Mouse (Mus musculus): Measurements from ENCODE around the gene Focad. TPM values are rescaled to one million over a fixed set of nuclear protein-coding genes. Genes with fewer than 3 reads are reported as not detected.

Gene Focad
- polyA plus RNA-seq, 1 experiment from 2014 or later = 4.8 TPM

DNA sequence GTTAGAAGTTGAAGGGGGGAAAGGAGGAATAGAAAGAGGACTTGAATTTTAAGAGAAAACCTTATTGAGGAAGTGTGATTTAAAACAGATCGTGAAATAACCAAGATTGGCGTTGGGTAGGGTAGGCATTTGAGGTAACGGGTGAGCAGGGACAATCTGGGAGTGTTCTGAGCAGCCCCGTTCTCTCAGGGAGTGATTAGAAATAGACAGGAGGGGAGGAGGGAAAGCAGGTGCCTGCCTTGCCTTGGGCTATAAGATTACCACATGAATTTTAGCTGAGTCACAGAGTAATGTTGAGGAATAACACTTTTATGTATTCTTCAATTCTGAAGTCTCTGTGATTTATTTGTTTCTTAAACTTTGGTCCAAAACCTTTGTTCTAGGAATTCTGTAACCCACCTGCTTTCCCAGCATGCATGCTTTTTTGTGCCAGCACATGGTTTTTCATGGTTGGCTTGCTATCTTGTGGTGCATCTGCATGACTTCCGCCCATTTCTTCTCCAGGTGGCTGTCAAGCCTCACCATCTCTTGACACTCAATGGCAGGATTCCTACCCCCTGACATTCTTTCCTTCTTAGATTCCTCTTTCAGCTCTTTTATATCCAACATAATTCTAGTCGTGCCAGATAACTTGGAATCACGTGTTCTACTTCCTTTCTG is 176.1 kb downstream of the Focad start:
- no peak overlapping the region for H3K27ac ChIP-seq (ENCODE audit: low read depth, low read length)
- TF ChIP-seq CTCF (IDR thresholded peaks at IDR 0.05; ENCODE audit: low read depth) = no peak
- no peaks in the 10 kb centered on the region for H3K36me3 ChIP-seq (ENCODE audit: control insufficient read depth, insufficient read depth)
- no peaks in the 10 kb centered on the region for H3K9me3 ChIP-seq (ENCODE audit: control insufficient read depth)
- H3K27me3 ChIP-seq (replicated peaks; ENCODE audit: control insufficient read depth, insufficient read depth, low read length) = no peaks in the 10 kb centered on the region
- H3K9ac ChIP-seq (ENCODE audit: low read depth, low read length) = no peak overlapping the region
- WGBS = 86% methylated on average over 7 of the region's 7 CpGs
- no peak for ATAC-seq
- H3K4me2 ChIP-seq (replicated peaks; ENCODE audit: low read depth) = no peak overlapping the region
- no peak overlapping the region for H3K4me3 ChIP-seq (ENCODE audit: low read depth, low read length)
- no peaks in the 10 kb centered on the region for H3K4me1 ChIP-seq (replicated peaks; ENCODE audit: control insufficient read depth, insufficient read depth, low read length)

DNA sequence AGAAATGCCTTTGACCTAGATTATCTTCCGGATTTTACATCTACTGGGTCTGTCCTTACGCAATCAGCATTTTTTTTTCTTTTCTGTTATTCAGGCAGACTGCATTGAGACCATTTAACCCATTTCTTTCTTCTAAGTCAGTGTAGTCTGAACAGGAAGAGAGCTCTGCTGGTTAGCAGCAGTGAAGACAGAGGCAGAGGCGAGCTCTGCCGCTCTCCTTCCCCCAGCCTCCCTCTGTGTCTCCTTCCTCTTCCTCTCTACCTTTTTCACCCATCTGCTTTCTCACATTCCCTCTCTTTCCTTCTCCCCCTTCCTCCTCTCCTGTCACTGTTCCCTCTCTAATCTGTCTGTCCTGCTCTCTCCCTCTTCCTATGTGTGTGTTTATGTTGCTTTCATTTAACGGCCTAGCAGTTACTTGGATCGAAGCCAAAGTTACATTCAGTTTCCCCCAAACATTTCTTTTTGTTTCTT is 181.2 kb downstream of the Focad start:
- Histone ChIP-seq H3K27me3 (replicated peaks; ENCODE audit: control insufficient read depth, insufficient read depth, low read length) (no peaks in the 10 kb centered on the region), H3K4me1 (replicated peaks; ENCODE audit: control insufficient read depth, insufficient read depth, low read length) (no peaks in the 10 kb centered on the region), H3K27ac (ENCODE audit: low read depth, low read length) (0 out of 2 replicates have a peak overlapping the region, but pooled peaks have one; percentile 15), H3K9ac (ENCODE audit: low read depth, low read length) (no peak overlapping the region; the same call in 1 of the 2 replicates), H3K4me2 (replicated peaks; ENCODE audit: low read depth) (0 out of 2 replicates have a peak overlapping the region, but pooled peaks have one; percentile 24), H3K36me3 (ENCODE audit: control insufficient read depth, insufficient read depth) (no peaks in the 10 kb centered on the region), H3K4me3 (ENCODE audit: low read depth, low read length) (no peak overlapping the region), H3K9me3 (ENCODE audit: control insufficient read depth) (no peaks in the 10 kb centered on the region)
- ATAC-seq = no peak
- no peak for TF ChIP-seq CTCF (IDR thresholded peaks at IDR 0.05; ENCODE audit: low read depth)
- 38% methylated on average over 6 of the region's 6 CpGs for WGBS

DNA sequence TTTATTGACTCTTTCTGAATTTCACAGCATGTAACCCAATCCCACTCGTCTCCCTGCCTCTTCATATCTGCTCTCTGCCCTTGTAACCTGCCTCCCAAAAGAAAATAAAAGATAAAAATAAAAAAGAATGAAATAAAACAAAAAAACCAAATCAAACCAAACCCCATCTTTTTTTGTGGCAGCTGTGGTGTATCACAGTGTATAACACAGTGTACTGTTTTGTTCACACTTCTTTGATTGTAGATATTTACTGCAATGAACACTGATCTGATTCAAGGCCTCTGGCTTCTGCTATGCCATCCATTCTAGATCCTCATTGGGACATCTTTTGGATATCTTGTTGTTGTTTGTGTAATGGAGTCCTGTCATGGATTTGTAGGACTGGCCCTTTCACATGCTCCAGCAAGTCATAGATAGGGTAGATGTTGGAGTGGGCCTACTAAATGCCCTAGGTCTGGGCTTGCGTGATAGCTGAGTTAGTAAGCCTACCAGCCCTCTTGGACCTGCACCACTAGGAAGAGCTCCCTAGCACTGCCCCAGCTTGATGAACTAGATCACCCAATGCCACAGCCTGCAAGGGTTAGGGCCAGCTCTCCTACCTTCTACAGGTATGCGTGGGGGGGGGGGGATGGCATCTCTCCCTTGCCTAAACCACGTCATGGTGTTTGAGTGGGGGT is 181.8 kb downstream of the Focad start:
- H3K9me3 ChIP-seq (ENCODE audit: control insufficient read depth) = no peaks in the 10 kb centered on the region
- H3K4me1 ChIP-seq (replicated peaks; ENCODE audit: control insufficient read depth, insufficient read depth, low read length) = no peaks in the 10 kb centered on the region
- H3K27me3 ChIP-seq (replicated peaks; ENCODE audit: control insufficient read depth, insufficient read depth, low read length) = no peaks in the 10 kb centered on the region
- 75% methylated on average over 4 of the region's 4 CpGs for WGBS
- no peak overlapping the region for H3K4me3 ChIP-seq (ENCODE audit: low read depth, low read length)
- no peak for ATAC-seq
- no peak overlapping the region for H3K9ac ChIP-seq (ENCODE audit: low read depth, low read length)
- no peak for TF ChIP-seq CTCF (IDR thresholded peaks at IDR 0.05; ENCODE audit: low read depth)
- no peak overlapping the region for H3K4me2 ChIP-seq (replicated peaks; ENCODE audit: low read depth)
- 0 out of 2 replicates have a peak overlapping the region, but pooled peaks have one; percentile 15 for H3K27ac ChIP-seq (ENCODE audit: low read depth, low read length)
- no peaks in the 10 kb centered on the region for H3K36me3 ChIP-seq (ENCODE audit: control insufficient read depth, insufficient read depth)

GRCm38 (mm10) chr4:88278524-88278923 is 184.1 kb downstream of the Focad start:
- Histone ChIP-seq H3K9me3 (ENCODE audit: control insufficient read depth) (no peaks in the 10 kb centered on the region), H3K4me2 (replicated peaks; ENCODE audit: low read depth) (no peak overlapping the region), H3K36me3 (ENCODE audit: control insufficient read depth, insufficient read depth) (no peaks in the 10 kb centered on the region), H3K27ac (ENCODE audit: low read depth, low read length) (no peak overlapping the region), H3K27me3 (replicated peaks; ENCODE audit: control insufficient read depth, insufficient read depth, low read length) (no peaks in the 10 kb centered on the region), H3K4me1 (replicated peaks; ENCODE audit: control insufficient read depth, insufficient read depth, low read length) (no peaks in the 10 kb centered on the region), H3K9ac (ENCODE audit: low read depth, low read length) (no peak overlapping the region), H3K4me3 (ENCODE audit: low read depth, low read length) (no peak overlapping the region)
- TF ChIP-seq CTCF (IDR thresholded peaks at IDR 0.05; ENCODE audit: low read depth) = no peak
- WGBS = 91% methylated on average over 2 of the region's 2 CpGs
- no peak for ATAC-seq

GRCm38 (mm10) chr4:88280536-88280935 is 186.1 kb downstream of the Focad start:
- Histone ChIP-seq H3K9ac (ENCODE audit: low read depth, low read length) (no peak overlapping the region), H3K27ac (ENCODE audit: low read depth, low read length) (no peak overlapping the region), H3K4me2 (replicated peaks; ENCODE audit: low read depth) (no peak overlapping the region), H3K27me3 (replicated peaks; ENCODE audit: control insufficient read depth, insufficient read depth, low read length) (no peaks in the 10 kb centered on the region), H3K4me1 (replicated peaks; ENCODE audit: control insufficient read depth, insufficient read depth, low read length) (no peaks in the 10 kb centered on the region), H3K9me3 (ENCODE audit: control insufficient read depth) (no peaks in the 10 kb centered on the region), H3K36me3 (ENCODE audit: control insufficient read depth, insufficient read depth) (no peaks in the 10 kb centered on the region), H3K4me3 (ENCODE audit: low read depth, low read length) (no peak overlapping the region)
- peak; percentile 32 for TF ChIP-seq CTCF (IDR thresholded peaks at IDR 0.05; ENCODE audit: low read depth)
- WGBS = 96% methylated on average over 2 of the region's 2 CpGs
- no peak for ATAC-seq

DNA sequence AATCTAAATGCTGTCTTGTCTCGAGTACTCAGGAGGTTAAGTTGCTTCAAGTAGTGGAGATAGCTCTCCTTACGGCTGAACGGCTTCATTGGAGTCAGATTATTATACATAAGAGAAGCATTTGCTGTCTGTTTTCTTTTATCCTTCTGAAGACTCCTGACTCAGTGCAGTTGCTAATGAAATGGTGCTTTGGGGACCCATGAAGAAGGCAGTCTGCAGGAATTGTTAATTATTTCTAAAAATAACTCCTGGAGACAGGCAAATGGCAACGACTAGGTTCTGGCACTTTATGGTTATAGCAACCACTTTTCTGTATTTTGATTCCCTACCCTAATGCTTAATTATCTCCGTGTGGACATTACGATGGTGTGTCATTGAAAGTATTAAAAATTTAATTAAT is 201.1 kb downstream of the Focad start:
- Histone ChIP-seq H3K4me2 (replicated peaks; ENCODE audit: low read depth) (no peak overlapping the region), H3K4me3 (ENCODE audit: low read depth, low read length) (no peak overlapping the region), H3K9me3 (ENCODE audit: control insufficient read depth) (no peaks in the 10 kb centered on the region), H3K27me3 (replicated peaks; ENCODE audit: control insufficient read depth, insufficient read depth, low read length) (no peaks in the 10 kb centered on the region), H3K9ac (ENCODE audit: low read depth, low read length) (no peak overlapping the region), H3K27ac (ENCODE audit: low read depth, low read length) (no peak overlapping the region), H3K4me1 (replicated peaks; ENCODE audit: control insufficient read depth, insufficient read depth, low read length) (no peaks in the 10 kb centered on the region), H3K36me3 (ENCODE audit: control insufficient read depth, insufficient read depth) (no peaks in the 10 kb centered on the region)
- 74% methylated on average over 6 of the region's 6 CpGs for WGBS
- no peak for TF ChIP-seq CTCF (IDR thresholded peaks at IDR 0.05; ENCODE audit: low read depth)
- ATAC-seq = no peak

Measured in intestine, postnatal 0 days (tissue).